ENCODE assay signal across 1 mouse cellular context in the genomic region with DNA sequence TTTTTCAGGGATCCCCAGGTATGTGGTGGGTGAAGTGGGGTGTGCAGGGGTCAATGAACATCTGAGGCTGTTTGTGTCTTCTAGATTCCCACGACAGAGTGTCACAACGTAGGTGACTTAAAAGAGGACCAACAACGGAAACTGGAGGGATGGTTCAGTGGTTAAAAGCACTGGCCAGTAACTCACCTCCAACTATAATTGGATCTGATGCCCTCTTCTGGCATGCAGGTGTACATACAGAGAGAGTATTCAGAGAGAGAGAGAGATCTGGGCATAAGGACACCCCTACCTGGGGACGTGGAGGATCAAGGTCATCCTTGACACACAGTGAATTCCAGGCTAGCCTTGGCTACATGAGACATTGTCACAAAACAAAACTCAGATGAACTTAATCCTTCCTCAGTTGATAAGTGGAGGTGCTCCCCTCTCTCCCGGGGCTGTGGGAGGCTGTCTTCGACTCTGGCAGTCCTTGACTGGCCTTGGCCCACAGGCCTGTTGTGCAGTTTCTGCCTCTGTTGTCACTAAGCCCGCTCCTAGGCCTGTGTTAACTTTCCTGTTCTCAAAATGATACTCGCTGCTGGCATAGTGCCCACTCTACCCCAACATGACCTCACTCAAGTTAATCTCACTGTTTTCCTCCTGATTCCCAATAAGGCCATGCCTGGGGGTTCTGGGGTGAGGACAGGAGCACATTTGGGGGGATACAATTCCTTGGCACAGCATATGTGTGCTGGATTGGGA.
TF ChIP-seq lines count a peak whose summit lies in the region.

No protein-coding gene starts in this region.

TF ChIP-seq in CH12.LX, 34 proteins besides CTCF, POLR2A, EP300 and RAD21 (continued from another document):
- TF ChIP-seq ZMIZ1 (IDR thresholded peaks at IDR 0.05; ENCODE audit: low read depth, low read length), result no peak
